Mouse (Mus musculus) CH12.LX (cell line): ENCODE data around the gene Usp36. TPM values are rescaled to one million over a fixed set of nuclear protein-coding genes. Genes with fewer than 3 reads are reported as not detected.

Experiments used
- DNase-seq: peaks from one replicate; pipeline ENCODE4 v3.0.0-alpha.2; 2013; ENCODE audit errors: extremely low read depth
- H3K27ac ChIP-seq: 2 replicates; pipeline ENCODE4 v1.5.1; 2012; ENCODE audit warnings: low read depth, mild to moderate bottlenecking, control low read depth, moderate library complexity; ENCODE audit not compliant: insufficient read depth
- H3K27me3 ChIP-seq: replicated peaks from 2 replicates; pipeline ENCODE3; 2012; ENCODE audit warnings: inconsistent platforms
- H3K36me3 ChIP-seq, 2 experiments: replicated peaks in 1 of 2; 2 replicates each; pipeline versions ENCODE3 to v1.6.1; 2012; ENCODE audit warnings: inconsistent platforms in 1 of 2, low read length in 1 of 2, mild to moderate bottlenecking in 1 of 2, mixed read lengths in 1 of 2, moderate library complexity in 1 of 2; ENCODE audit not compliant: control insufficient read depth in 1 of 2, insufficient read depth in 1 of 2
- H3K4me1 ChIP-seq, 2 experiments: 2 replicates each; pipeline ENCODE4 v1.6.1; 2012; ENCODE audit warnings: inconsistent platforms in 1 of 2, moderate library complexity in 1 of 2; ENCODE audit not compliant: insufficient read depth in 2 of 2, control insufficient read depth in 1 of 2
- H3K4me2 ChIP-seq: 2 replicates; pipeline ENCODE4 v1.6.1; 2012; ENCODE audit warnings: low read depth, mild to moderate bottlenecking, control low read depth; ENCODE audit not compliant: poor library complexity, insufficient read depth, severe bottlenecking
- H3K4me3 ChIP-seq, 3 experiments: fragments of 150-350 bp in 1 of 3; sonication (generic) in 1 of 3; replicated peaks in 1 of 3; 2 replicates each; pipeline versions ENCODE3 to v1.5.1; 2011 to 2012; ENCODE audit warnings: low read depth in 2 of 3, low read length in 2 of 3, mild to moderate bottlenecking in 2 of 3, moderate library complexity in 2 of 3, control low read depth in 1 of 3, improper control_type of control experiment in 1 of 3, inconsistent platforms in 1 of 3, mixed read lengths in 1 of 3; ENCODE audit not compliant: poor library complexity in 1 of 3
- H3K79me2 ChIP-seq: replicated peaks from 2 replicates; pipeline ENCODE4 v1.6.1; 2012; ENCODE audit warnings: mild to moderate bottlenecking, moderate library complexity; ENCODE audit not compliant: control insufficient read depth, poor library complexity, insufficient read depth, severe bottlenecking; ENCODE audit errors: extremely low read depth
- H3K9ac ChIP-seq: 2 replicates; pipeline ENCODE4 v1.6.1; 2012; ENCODE audit warnings: low read depth, mild to moderate bottlenecking, control low read depth, moderate library complexity; ENCODE audit not compliant: insufficient read depth
- H3K9me3 ChIP-seq: replicated peaks from 2 replicates; pipeline ENCODE3; 2012; ENCODE audit warnings: low read length, inconsistent platforms, mixed read lengths
- CHD2 ChIP-seq: IDR thresholded peaks from 2 replicates; pipeline ENCODE4 v1.6.1; 2011; ENCODE audit warnings: low read length, improper control_type of control experiment
- CTCF ChIP-seq, 2 experiments: IDR thresholded peaks in 1 of 2; conservative IDR thresholded peaks in 1 of 2; 2 replicates each; pipeline ENCODE4 v1.5.1; 2011 to 2012; ENCODE audit warnings: low read depth in 2 of 2, low read length in 2 of 2, improper control_type of control experiment in 1 of 2, inconsistent platforms in 1 of 2, mild to moderate bottlenecking in 1 of 2, moderate library complexity in 1 of 2
- E2F4 ChIP-seq: IDR thresholded peaks from 2 replicates; pipeline ENCODE4 v1.6.1; 2011; ENCODE audit warnings: low read depth, low read length, improper control_type of control experiment; ENCODE audit not compliant: insufficient replicate concordance
- ELF1 ChIP-seq: IDR thresholded peaks from 2 replicates; pipeline ENCODE4 v1.6.1; 2014; ENCODE audit warnings: low read depth, mild to moderate bottlenecking, inconsistent platforms, low read length, improper control_type of control experiment
- EP300 ChIP-seq: IDR thresholded peaks from 2 replicates; pipeline ENCODE4 v1.6.1; 2011; ENCODE audit warnings: low read length, improper control_type of control experiment
- ETS1 ChIP-seq: conservative IDR thresholded peaks from 2 replicates; pipeline ENCODE4 v1.6.1; 2012; ENCODE audit warnings: low read depth, mild to moderate bottlenecking, inconsistent platforms, low read length, improper control_type of control experiment, moderate library complexity
- GABPA ChIP-seq: IDR thresholded peaks from 2 replicates; pipeline ENCODE4 v1.6.1; 2012; ENCODE audit warnings: low read depth, low read length, improper control_type of control experiment, inconsistent platforms; ENCODE audit not compliant: insufficient replicate concordance
- IRF4 ChIP-seq: IDR thresholded peaks from 2 replicates; pipeline ENCODE4 v1.6.1; 2014; ENCODE audit warnings: low read depth, mild to moderate bottlenecking, inconsistent platforms, low read length, improper control_type of control experiment
- JUN ChIP-seq: IDR thresholded peaks from 2 replicates; pipeline ENCODE4 v1.6.1; 2011; ENCODE audit warnings: low read depth, mild to moderate bottlenecking, low read length, improper control_type of control experiment, moderate library complexity; ENCODE audit not compliant: insufficient read depth
- JUND ChIP-seq: conservative IDR thresholded peaks from 2 replicates; pipeline ENCODE4 v1.6.1; 2011; ENCODE audit warnings: low read depth, low read length, improper control_type of control experiment
- KAT2A ChIP-seq: IDR thresholded peaks from 2 replicates; pipeline ENCODE4 v1.6.1; 2012; ENCODE audit warnings: low read length, improper control_type of control experiment, inconsistent platforms; ENCODE audit not compliant: insufficient replicate concordance
- MAX ChIP-seq: IDR thresholded peaks from 2 replicates; pipeline ENCODE4 v1.6.1; 2011; ENCODE audit warnings: low read length, improper control_type of control experiment
- MAZ ChIP-seq: IDR thresholded peaks from 2 replicates; pipeline ENCODE4 v1.6.1; 2012; ENCODE audit warnings: low read depth, mild to moderate bottlenecking, inconsistent platforms, low read length, improper control_type of control experiment, moderate library complexity
- MEF2A ChIP-seq: IDR thresholded peaks from 2 replicates; pipeline ENCODE4 v1.6.1; 2014; ENCODE audit warnings: low read depth, mild to moderate bottlenecking, inconsistent platforms, low read length, improper control_type of control experiment, borderline replicate concordance
- MYC ChIP-seq: IDR thresholded peaks from 2 replicates; pipeline ENCODE4 v1.6.1; 2011; ENCODE audit warnings: low read depth, mild to moderate bottlenecking, improper control_type of control experiment, low read length
- NELFE ChIP-seq: IDR thresholded peaks from 2 replicates; pipeline ENCODE4 v1.6.1; 2011; ENCODE audit warnings: low read depth, low read length, improper control_type of control experiment
- PAX5 ChIP-seq: IDR thresholded peaks from 2 replicates; pipeline ENCODE4 v1.6.1; 2012; ENCODE audit warnings: low read length, inconsistent platforms, mixed read lengths
- RAD21 ChIP-seq: IDR thresholded peaks from 2 replicates; pipeline ENCODE4 v1.6.1; 2011; ENCODE audit warnings: low read depth, mild to moderate bottlenecking, low read length, improper control_type of control experiment, moderate library complexity
- SMC3 ChIP-seq: IDR thresholded peaks from 2 replicates; pipeline ENCODE4 v1.6.1; 2011; ENCODE audit warnings: low read depth, low read length, improper control_type of control experiment
- TCF12 ChIP-seq: IDR thresholded peaks from 2 replicates; pipeline ENCODE4 v1.6.1; 2014; ENCODE audit warnings: low read depth, mild to moderate bottlenecking, inconsistent platforms, low read length, improper control_type of control experiment
- UBTF ChIP-seq: IDR thresholded peaks from 2 replicates; pipeline ENCODE4 v1.6.1; 2012; ENCODE audit warnings: low read depth, mild to moderate bottlenecking, inconsistent platforms, low read length, improper control_type of control experiment, moderate library complexity
- USF1 ChIP-seq: IDR thresholded peaks from 2 replicates; pipeline ENCODE4 v1.6.1; 2014; ENCODE audit warnings: low read depth, mild to moderate bottlenecking, inconsistent platforms, low read length, improper control_type of control experiment
- USF2 ChIP-seq: conservative IDR thresholded peaks from 2 replicates; pipeline ENCODE4 v1.6.1; 2011; ENCODE audit warnings: low read depth, low read length, improper control_type of control experiment
- ZC3H11A ChIP-seq: IDR thresholded peaks from 2 replicates; pipeline ENCODE4 v1.6.1; 2012; ENCODE audit warnings: low read depth, mild to moderate bottlenecking, inconsistent platforms, low read length, improper control_type of control experiment
- ZMIZ1 ChIP-seq: IDR thresholded peaks from 2 replicates; pipeline ENCODE4 v1.6.1; 2012; ENCODE audit warnings: low read depth, mild to moderate bottlenecking, inconsistent platforms, low read length, improper control_type of control experiment
- ZNF384 ChIP-seq: IDR thresholded peaks from 2 replicates; pipeline ENCODE4 v1.6.1; 2012; ENCODE audit warnings: low read depth, low read length, improper control_type of control experiment, inconsistent platforms
- dilution Hi-C: fragments of 300-500 bp; cut with MboI; formaldehyde crosslinking; loops from 2 replicates; pipeline ENCODE4 v1.14.3; 2020; ENCODE audit warnings: low sequenced_read_pairs; ENCODE audit not compliant: extremely low pct_unique_long_range_greater_than_20kb, extremely low pct_ligation_motif_present
- in situ Hi-C: fragments of 300-500 bp; cut with MboI; formaldehyde crosslinking; loops from 3 replicates; pipeline ENCODE4 v1.14.3; 2019; ENCODE audit warnings: low sequenced_read_pairs, low pct_ligation_motif_present, low pct_unique_long_range_greater_than_20kb, mixed read lengths
- polyA plus RNA-seq: library from polyadenylated mRNA; unstranded; fragments of >175 nt; gene quantifications from 2 replicates; pipeline ENCODE4 v1.2.1, GENCODE M21; 2012; ENCODE audit warnings: low read depth; ENCODE audit not compliant: insufficient read length
- total RNA-seq, 2 experiments: library from RNA; depleted of rRNA; stranded (reverse); fragments of 300-350 nt in 1 of 2; fragments of >200 nt in 1 of 2; gene quantifications; 2 replicates each; pipeline ENCODE4 v1.2.3; 2012 to 2014

The Usp36 gene
- total and polyA plus RNA-seq, 3 experiments: 10.7 to 42.6 (median 19.5) TPM

DNA sequence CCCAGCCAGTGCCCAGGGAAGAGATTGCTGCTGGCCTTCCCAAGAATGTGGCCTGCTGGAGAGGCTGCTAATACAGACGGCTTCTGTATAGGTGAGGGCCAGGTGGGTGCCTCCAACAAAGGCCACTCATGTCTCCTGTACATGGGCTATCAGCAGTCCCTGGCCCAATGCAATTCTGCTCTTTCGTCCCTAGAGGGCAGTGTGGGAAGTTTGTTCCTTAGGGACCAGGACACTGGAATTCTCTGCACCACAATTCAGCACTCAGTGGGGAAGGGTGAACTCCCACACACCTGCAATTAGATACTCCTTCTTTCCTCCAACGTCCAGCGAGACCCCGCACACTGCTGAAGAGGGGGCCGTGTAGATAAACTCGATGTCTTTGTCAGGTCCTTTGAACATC, 27.1 kb upstream of the Usp36 start:
- H3K9me3 ChIP-seq: no peaks in the 10 kb centered on the region
- in situ Hi-C loops: no loop called here
- H3K27ac ChIP-seq: no peak overlapping the region
- TF ChIP-seq ZMIZ1 (no peak), GABPA (no peak), ZNF384 (no peak), CHD2 (no peak), USF1 (no peak), ZC3H11A (no peak), MAX (no peak), TCF12 (no peak), CTCF (conservative IDR thresholded peaks at IDR 0.05 in 1 of 2, IDR thresholded peaks at IDR 0.05 in 1 of 2; ENCODE audit: low read depth in 2 of 2, low read length in 2 of 2) (peak; percentile 93 to 99), NELFE (peak; percentile 50; the same call in 1 of the 2 replicates), MEF2A (no peak), E2F4 (no peak), ELF1 (no peak), SMC3 (peak; percentile 84), MYC (no peak), RAD21 (peak; percentile 63)
- H3K36me3 ChIP-seq: no peaks in the 10 kb centered on the region
- no peak overlapping the region for H3K9ac ChIP-seq
- peak; percentile 52 for DNase-seq
- dilution Hi-C loops: no loop called here
- H3K27me3 ChIP-seq: peaks cover 35% of the 10 kb centered on the region
- no peak overlapping the region for H3K4me3 ChIP-seq
- H3K4me1 ChIP-seq: no peaks in the 10 kb centered on the region
- H3K79me2 ChIP-seq: no peaks in the 10 kb centered on the region
- H3K4me2 ChIP-seq: no peak overlapping the region

DNA sequence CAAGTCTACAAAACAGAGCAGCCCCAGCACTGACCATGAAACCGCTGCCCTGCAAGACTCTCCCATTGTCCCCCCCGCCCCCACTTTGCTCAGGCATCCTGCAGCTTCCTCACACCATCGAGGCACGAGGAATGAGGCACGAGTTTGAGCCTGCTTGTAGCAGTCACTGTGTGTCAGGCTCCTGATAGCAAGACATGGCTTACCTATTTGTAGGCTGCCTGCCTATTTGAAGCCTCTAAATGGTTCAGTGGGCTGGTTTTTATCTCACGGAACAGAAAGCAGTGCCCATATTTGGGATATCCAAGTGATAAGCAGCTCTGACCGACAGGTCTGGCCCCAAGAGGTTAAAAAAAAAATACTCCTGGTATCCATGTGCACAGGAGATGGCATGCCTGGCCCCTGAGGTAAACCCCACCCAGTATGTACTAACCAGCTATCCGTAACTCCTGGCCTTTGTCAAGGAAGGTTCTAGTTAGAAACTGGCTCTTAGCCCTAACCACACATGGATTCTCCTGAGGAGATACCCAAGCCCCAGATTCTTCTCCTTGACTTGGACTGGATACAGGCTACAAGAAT, 26.3 kb upstream of the Usp36 start:
- dilution Hi-C loops: no loop called here
- Histone ChIP-seq H3K36me3 (no peaks in the 10 kb centered on the region), H3K4me1 (no peaks in the 10 kb centered on the region), H3K79me2 (no peaks in the 10 kb centered on the region), H3K27ac (no peak overlapping the region), H3K9ac (no peak overlapping the region), H3K27me3 (peaks cover 35% of the 10 kb centered on the region), H3K9me3 (no peaks in the 10 kb centered on the region), H3K4me3 (no peak overlapping the region), H3K4me2 (no peak overlapping the region)
- in situ Hi-C loops: no loop called here
- DNase-seq: no peak
- TF ChIP-seq IRF4 (no peak), JUND (no peak), ETS1 (no peak), CHD2 (no peak), MAZ (no peak), MEF2A (no peak), KAT2A (no peak), ZNF384 (no peak), ZMIZ1 (no peak), UBTF (no peak), JUN (no peak), PAX5 (no peak), CTCF (conservative IDR thresholded peaks at IDR 0.05 in 1 of 2, IDR thresholded peaks at IDR 0.05 in 1 of 2; ENCODE audit: low read depth in 2 of 2, low read length in 2 of 2) (no peak), SMC3 (no peak), EP300 (no peak), NELFE (no peak), MAX (no peak), RAD21 (no peak), USF2 (no peak)
